Mouse (Mus musculus) midbrain, postnatal 0 days (tissue): ENCODE data around the gene Ociad1. TPM values are rescaled to one million over a fixed set of nuclear protein-coding genes. Genes with fewer than 3 reads are reported as not detected.

Experiments used
- ATAC-seq: fragments of 200-750 bp; cut with Nextera tagmentation; 2 replicates; pipeline ENCODE4 v1.8.0; 2017; ENCODE audit warnings: moderate number of reproducible peaks, mild to moderate bottlenecking, moderate TSS enrichment, moderate library complexity; ENCODE audit not compliant: low FRiP score
- DNase-seq: peaks from one replicate; pipeline ENCODE4 v3.0.0-alpha.2; 2015; ENCODE audit warnings: low spot score
- H3K27ac ChIP-seq: fragments of 300-500 bp; sonication (generic); 2 replicates; pipeline ENCODE4 v1.5.1; 2014; ENCODE audit warnings: low read depth, mild to moderate bottlenecking, low read length, mixed read lengths
- H3K27me3 ChIP-seq: fragments of 300-500 bp; sonication (generic); 2 replicates; pipeline ENCODE4 v1.6.1; 2014; ENCODE audit warnings: low read length, control low read depth, mixed read lengths; ENCODE audit not compliant: insufficient read depth
- H3K36me3 ChIP-seq: fragments of 300-500 bp; sonication (generic); 2 replicates; pipeline ENCODE4 v1.6.1; 2014; ENCODE audit warnings: low read length, control low read depth, mixed read lengths; ENCODE audit not compliant: insufficient read depth
- H3K4me1 ChIP-seq: fragments of 300-500 bp; sonication (generic); 2 replicates; pipeline ENCODE4 v1.6.1; 2014; ENCODE audit warnings: mild to moderate bottlenecking, control low read depth, antibody characterized with exemption, low read length, mixed read lengths; ENCODE audit not compliant: insufficient read depth
- H3K4me2 ChIP-seq: fragments of 300-500 bp; sonication (generic); 2 replicates; pipeline ENCODE4 v1.6.1; 2014; ENCODE audit warnings: low read depth, mild to moderate bottlenecking, low read length, mixed read lengths; ENCODE audit not compliant: poor library complexity, severe bottlenecking
- H3K4me3 ChIP-seq: fragments of 300-500 bp; sonication (generic); 2 replicates; pipeline ENCODE4 v1.5.1; 2014; ENCODE audit warnings: low read depth, mild to moderate bottlenecking, low read length, moderate library complexity
- H3K9ac ChIP-seq: fragments of 300-500 bp; sonication (generic); replicated peaks from 2 replicates; pipeline ENCODE4 v1.6.1; 2014; ENCODE audit warnings: mild to moderate bottlenecking, low read length, moderate library complexity, mixed read lengths; ENCODE audit not compliant: poor library complexity, severe bottlenecking
- H3K9me3 ChIP-seq: fragments of 300-500 bp; sonication (generic); 2 replicates; pipeline ENCODE4 v1.6.1; 2016; ENCODE audit warnings: low read length, control low read depth
- CTCF ChIP-seq: IDR thresholded peaks from 2 replicates; pipeline ENCODE4 v1.5.1; 2016; ENCODE audit warnings: antibody characterized with exemption, mild to moderate bottlenecking
- WGBS: fragments of 180-500 bp; shearing (Covaris S2); extraction: QIAGEN DNeasy Blood & Tissue Kit; methylation state at CpG from one replicate; pipeline ENCODE4 v1.1.7; 2014; 5-methylcytosine and 5-hydroxymethylcytosine counted together
- polyA plus RNA-seq: library from polyadenylated mRNA; unstranded; fragments of >200 nt; fragmentation: Nextera tagmentation; extraction: Ambion mirVana; gene quantifications from 2 replicates; pipeline ENCODE4 v1.2.1, GENCODE M21; 2015
- total RNA-seq: library from RNA; depleted of rRNA; stranded (reverse); fragments of >200 nt; gene quantifications from 2 replicates; pipeline ENCODE4 v1.2.3, GENCODE M21; 2014

Gene Ociad1
- total and polyA plus RNA-seq, 2 experiments from 2014 or later, result 195 to 399 TPM

DNA sequence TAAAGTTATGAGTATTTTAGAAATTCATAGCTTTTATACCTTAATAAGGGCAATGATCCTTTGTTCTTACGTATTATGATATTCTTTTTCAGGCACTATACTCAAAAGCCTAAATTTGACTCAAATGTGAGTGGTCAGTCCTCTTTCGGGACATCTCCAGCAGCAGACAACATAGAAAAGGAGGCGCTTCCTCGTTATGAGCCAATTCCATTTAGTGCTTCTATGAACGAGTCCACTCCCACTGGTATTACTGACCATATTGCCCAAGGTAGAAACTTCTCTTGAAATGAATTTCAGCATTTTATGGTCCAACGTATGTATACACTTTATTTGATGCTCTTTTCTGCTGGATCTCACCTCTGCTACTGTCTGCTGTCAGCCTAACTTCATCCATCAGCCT, 13.9 kb downstream of the Ociad1 start:
- Histone ChIP-seq H3K27ac (no peak overlapping the region), H3K27me3 (no peaks in the 10 kb centered on the region), H3K4me3 (no peak overlapping the region), H3K4me1 (no peaks in the 10 kb centered on the region), H3K4me2 (no peak overlapping the region), H3K9ac (no peak overlapping the region), H3K9me3 (no peaks in the 10 kb centered on the region), H3K36me3 (peaks cover 43% of the 10 kb centered on the region)
- DNase-seq, result no peak
- WGBS, result 96% methylated on average over 6 of the region's 6 CpGs
- no peak for TF ChIP-seq CTCF
- no peak for ATAC-seq

DNA sequence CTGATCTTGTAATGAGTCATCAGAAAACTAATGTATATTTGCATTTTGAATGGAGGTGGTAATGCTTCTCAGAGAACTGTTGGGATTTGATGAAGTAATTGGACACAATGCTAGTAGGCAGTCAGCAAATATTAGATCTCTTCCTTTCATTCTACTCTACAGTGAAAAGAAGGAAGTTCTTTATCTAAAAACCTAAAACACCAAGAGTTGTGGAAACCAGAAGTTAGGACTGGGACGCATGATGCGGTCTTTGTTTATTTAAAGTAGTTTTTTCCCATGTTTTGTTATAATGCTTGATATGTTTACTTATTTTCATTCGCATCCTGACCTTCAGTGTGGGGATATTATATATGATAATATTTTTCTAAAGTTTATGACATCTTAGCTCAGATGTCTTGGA, 14.7 kb downstream of the Ociad1 start:
- H3K9ac ChIP-seq, result no peak overlapping the region
- H3K9me3 ChIP-seq, result no peaks in the 10 kb centered on the region
- no peak overlapping the region for H3K4me3 ChIP-seq
- 91% methylated on average over 3 of the region's 3 CpGs for WGBS
- no peaks in the 10 kb centered on the region for H3K4me1 ChIP-seq
- no peak overlapping the region for H3K27ac ChIP-seq
- no peak for ATAC-seq
- H3K36me3 ChIP-seq, result peaks cover 36% of the 10 kb centered on the region
- no peak overlapping the region for H3K4me2 ChIP-seq
- no peak for DNase-seq
- TF ChIP-seq CTCF, result no peak
- no peaks in the 10 kb centered on the region for H3K27me3 ChIP-seq

DNA sequence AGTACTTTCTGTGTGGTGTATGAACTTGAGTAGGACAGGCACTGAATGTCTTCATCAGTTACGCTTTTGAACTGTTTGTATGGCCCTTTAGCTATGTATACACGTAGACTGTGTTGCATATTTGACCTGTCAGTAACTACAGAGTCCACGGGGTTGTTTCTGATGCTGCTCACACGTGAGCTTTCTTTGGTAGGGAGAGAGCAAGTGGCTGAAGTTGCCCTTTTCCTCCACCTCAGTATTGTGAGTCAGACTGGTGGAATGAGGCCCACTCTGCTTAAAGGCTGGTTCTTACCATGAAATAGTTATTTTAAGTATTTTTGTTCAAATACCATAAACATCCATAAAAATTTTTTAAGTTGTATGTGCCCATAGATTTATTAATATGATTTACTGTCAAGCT, 16.9 kb downstream of the Ociad1 start:
- Histone ChIP-seq H3K27ac (no peak overlapping the region), H3K4me1 (no peaks in the 10 kb centered on the region), H3K4me2 (no peak overlapping the region), H3K9ac (no peak overlapping the region), H3K9me3 (no peaks in the 10 kb centered on the region), H3K27me3 (no peaks in the 10 kb centered on the region), H3K36me3 (peaks cover 39% of the 10 kb centered on the region), H3K4me3 (no peak overlapping the region)
- ATAC-seq (no peak), DNase-seq (no peak)
- 86% methylated on average over 4 of the region's 4 CpGs for WGBS
- TF ChIP-seq CTCF, result no peak

DNA sequence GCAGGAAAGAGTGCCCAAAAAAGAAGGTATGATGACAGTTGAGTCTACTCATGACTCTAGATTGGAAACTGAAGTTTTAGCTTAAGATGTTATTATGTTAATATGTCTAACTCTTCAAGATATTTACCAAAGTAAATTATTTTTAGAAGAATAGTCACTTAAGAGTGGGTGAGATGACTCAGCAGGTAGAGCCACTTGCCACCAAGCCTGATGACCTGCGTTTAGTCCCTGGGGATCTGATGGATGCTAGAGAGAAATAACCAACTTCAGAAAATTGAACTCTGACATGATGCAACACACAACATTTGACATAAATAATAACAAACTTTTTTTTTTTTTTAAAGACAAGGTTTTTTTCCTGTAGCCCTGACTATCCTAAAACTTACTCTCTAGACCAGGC, 17.8 kb downstream of the Ociad1 start:
- H3K4me3 ChIP-seq, result no peak overlapping the region
- DNase-seq, result no peak
- no peak overlapping the region for H3K4me2 ChIP-seq
- H3K9me3 ChIP-seq, result no peaks in the 10 kb centered on the region
- no peaks in the 10 kb centered on the region for H3K4me1 ChIP-seq
- no peak overlapping the region for H3K27ac ChIP-seq
- H3K36me3 ChIP-seq, result peaks cover 40% of the 10 kb centered on the region
- no peak overlapping the region for H3K9ac ChIP-seq
- ATAC-seq, result no peak
- TF ChIP-seq CTCF, result no peak
- WGBS, result 95% methylated on average over 1 of the region's 1 CpGs
- no peaks in the 10 kb centered on the region for H3K27me3 ChIP-seq

DNA sequence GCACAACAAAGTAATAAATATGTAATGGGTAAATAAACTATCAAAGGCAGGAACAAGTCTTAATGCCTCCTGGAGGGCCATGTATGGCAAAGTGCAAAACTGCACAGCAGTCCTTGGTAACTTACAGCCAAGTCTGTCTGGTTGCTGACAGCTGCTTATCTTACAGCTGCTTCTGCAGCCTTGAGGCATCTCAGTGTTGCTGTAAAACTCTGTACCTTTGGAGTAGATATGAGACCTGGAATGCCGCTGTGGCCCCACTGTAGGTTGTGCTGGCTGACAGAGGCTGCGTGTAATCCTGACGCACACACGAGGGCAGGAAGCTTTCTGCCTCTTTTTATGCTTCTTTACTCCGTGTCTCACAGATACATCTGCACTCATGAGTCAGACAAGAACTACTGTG, 18.9 kb downstream of the Ociad1 start:
- H3K27me3 ChIP-seq, result no peaks in the 10 kb centered on the region
- H3K4me2 ChIP-seq, result no peak overlapping the region
- no peaks in the 10 kb centered on the region for H3K4me1 ChIP-seq
- DNase-seq (no peak), ATAC-seq (no peak)
- no peak for TF ChIP-seq CTCF
- no peak overlapping the region for H3K4me3 ChIP-seq
- no peaks in the 10 kb centered on the region for H3K9me3 ChIP-seq
- no peak overlapping the region for H3K9ac ChIP-seq
- H3K36me3 ChIP-seq, result peaks cover 47% of the 10 kb centered on the region
- H3K27ac ChIP-seq, result no peak overlapping the region
- 93% methylated on average over 5 of the region's 5 CpGs for WGBS

DNA sequence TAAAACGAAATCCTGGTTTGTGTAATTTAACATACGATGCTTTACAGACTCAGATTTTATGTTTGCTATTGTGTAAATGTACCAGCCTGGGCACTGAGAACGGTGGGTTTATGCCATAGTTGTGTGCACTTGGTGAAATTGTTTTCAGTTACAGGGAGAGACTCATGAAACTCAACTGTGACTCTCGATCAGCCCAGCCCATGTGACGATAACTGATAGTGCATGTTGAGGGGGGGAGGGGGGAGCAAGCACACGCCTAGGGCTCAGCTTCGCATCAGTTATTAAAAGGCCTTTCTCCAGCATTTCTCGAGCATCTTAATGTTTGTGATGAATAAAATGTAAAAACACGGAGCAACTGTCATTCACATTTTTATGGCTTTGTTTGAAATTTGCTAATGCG, 21.0 kb downstream of the Ociad1 start:
- H3K9ac ChIP-seq, result no peak overlapping the region
- 92% methylated on average over 10 of the region's 10 CpGs for WGBS
- DNase-seq, result no peak
- H3K9me3 ChIP-seq, result no peaks in the 10 kb centered on the region
- no peak for TF ChIP-seq CTCF
- H3K4me3 ChIP-seq, result no peak overlapping the region
- no peaks in the 10 kb centered on the region for H3K27me3 ChIP-seq
- no peaks in the 10 kb centered on the region for H3K4me1 ChIP-seq
- no peak overlapping the region for H3K27ac ChIP-seq
- peaks cover 30% of the 10 kb centered on the region; the same call in 1 of the 2 replicates for H3K36me3 ChIP-seq
- no peak for ATAC-seq
- H3K4me2 ChIP-seq, result no peak overlapping the region
